In the genomic region with DNA sequence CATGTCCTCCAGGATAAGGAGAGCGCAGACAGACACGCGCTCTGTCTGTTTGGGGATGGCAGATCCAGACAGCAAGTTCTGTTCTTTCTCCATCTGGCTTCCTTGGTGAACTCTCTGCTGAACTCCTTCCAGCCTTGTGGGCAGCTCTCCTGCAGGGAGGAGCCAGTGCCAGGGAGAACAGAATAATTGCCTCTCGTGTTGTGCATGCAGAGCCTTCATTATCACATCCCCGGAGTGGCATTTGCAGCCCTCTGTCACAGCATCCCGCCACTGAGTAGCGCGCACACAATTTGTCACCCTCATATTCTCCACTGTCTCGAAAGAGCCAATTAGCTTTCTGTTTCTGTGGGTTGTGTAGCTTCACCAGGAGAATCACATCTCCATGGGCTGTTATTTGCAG, we compare ENCODE assay signal across 13 mouse cellular contexts. TPM values are rescaled to one million over a fixed set of nuclear protein-coding genes. Genes with fewer than 3 reads are reported as not detected.
A peak's percentile ranks its signal among the peaks of the same experiment; 100 is the strongest.
DNase-seq lines count a peak whose midpoint lies in the region; ATAC-seq lines count a peak whose summit lies in the region.
"Had no signal": no experiment of that assay in that cellular context is flagged by ENCODE, and none has a peak within 500 bp of the region (broad histone marks: within the 10 kb centered on the region; RNA-seq: fewer than 3 reads in every experiment).

No protein-coding gene starts in this region.

- H3K9me3 ChIP-seq in hindbrain, embryonic 15.5 days: no peaks in the 10 kb centered on the region
- H3K9me3 ChIP-seq: liver, embryonic 15.5 days had no signal

- H3K4me3 ChIP-seq in hindbrain, embryonic 15.5 days: no peak overlapping the region
- H3K4me3 ChIP-seq: erythroblast, embryonic 14.5 days; liver, embryonic 15.5 days had no signal

- DNase-seq in Muller cell, postnatal 12 days (ENCODE audit: inconsistent ontology term): peak; percentile 82
- DNase-seq in cerebellum, postnatal 10 days: peak; percentile 85 to 91
- DNase-seq in left cerebral cortex, postnatal 4 days: peak; percentile 76
- no peak for DNase-seq in retina, embryonic 14.5 days (ENCODE audit: low spot score)
- no peak for DNase-seq in adrenal gland, postnatal 36 days
- DNase-seq in kidney, adult 9 months: no peak
- DNase-seq: thymus, postnatal 4 days had no signal

- no peaks in the 10 kb centered on the region for H3K36me3 ChIP-seq in hindbrain, embryonic 15.5 days
- H3K36me3 ChIP-seq: liver, embryonic 15.5 days had no signal

- intact Hi-C loops in left cerebral cortex, postnatal 4 days (cut with DNase I): no loop called here

- H3K9ac ChIP-seq in hindbrain, embryonic 15.5 days: no peak overlapping the region
- H3K9ac ChIP-seq: liver, embryonic 15.5 days had no signal

- H3K27me3 ChIP-seq in hindbrain, embryonic 15.5 days: no peaks in the 10 kb centered on the region

- ATAC-seq in hindbrain, embryonic 15.5 days (ENCODE audit: low FRiP score, low read depth): peak; percentile 75
- ATAC-seq in granulocyte monocyte progenitor cell, adult 5-6 weeks (replicated peaks; ENCODE audit: poor library complexity, severe bottlenecking): no peak
- ATAC-seq: intestine, embryonic 16.5 days had no signal

- H3K27ac ChIP-seq in hindbrain, embryonic 15.5 days (replicated peaks): peak overlapping the region; percentile 46
- H3K27ac ChIP-seq: liver, embryonic 15.5 days had no signal

- no peak overlapping the region for H3K4me2 ChIP-seq in hindbrain, embryonic 15.5 days
- H3K4me2 ChIP-seq: liver, embryonic 15.5 days had no signal

- H3K4me1 ChIP-seq in hindbrain, embryonic 15.5 days (replicated peaks): peaks cover 21% of the 10 kb centered on the region
- H3K4me1 ChIP-seq: liver, embryonic 15.5 days had no signal

- 26% methylated on average over 9 of the region's 9 CpGs for WGBS in hindbrain, embryonic 15.5 days

RNA-seq across cellular contexts. Expression of gene Smndc1, which starts 40.0 kb away (rescaled TPM):
- polyA plus RNA-seq in hindbrain, embryonic 15.5 days (2015; fragmentation: Nextera tagmentation; extraction: Ambion mirVana): 28.3 and 31.6 TPM in 2 replicates
- total RNA-seq in left cerebral cortex, postnatal 4 days (2021): 10 to 100 TPM; 38.6 to 45.1 TPM
- total RNA-seq in granulocyte monocyte progenitor cell, adult 5-6 weeks (2014; fragmentation: Nextera tagmentation): 47.7 and 54.6 TPM in 2 replicates
- 31.1 and 33.4 TPM in 2 replicates for total RNA-seq in granulocyte monocyte progenitor cell, adult 5-6 weeks (2017)
- 10 to 100 TPM; 46.5 to 49.3 TPM for total RNA-seq in adrenal gland, postnatal 36 days (2021)

RNA-seq across cellular contexts. Expression of gene Gm10197, which starts 58.8 kb away (rescaled TPM):
- polyA plus RNA-seq in hindbrain, embryonic 15.5 days (2015; fragmentation: Nextera tagmentation; extraction: Ambion mirVana): not detected in 2 replicates
- not detected for total RNA-seq in left cerebral cortex, postnatal 4 days (2021)
- not detected in 2 replicates for total RNA-seq in granulocyte monocyte progenitor cell, adult 5-6 weeks (2014; fragmentation: Nextera tagmentation)
- not detected in 2 replicates for total RNA-seq in granulocyte monocyte progenitor cell, adult 5-6 weeks (2017)
- not detected for total RNA-seq in adrenal gland, postnatal 36 days (2021)
- total RNA-seq: neutrophil, adult 5-6 weeks had no signal
- polyA plus RNA-seq: erythroblast, embryonic 14.5 days; intestine, embryonic 16.5 days; liver, embryonic 15.5 days had no signal

Comparison
In these comparisons a context has a peak if more than half of its experiments do, and no peak if none do; other contexts are left out.
1. DNase-seq: peak in Muller cell, postnatal 12 days (single experiment), cerebellum, postnatal 10 days (2 of 2) and left cerebral cortex, postnatal 4 days (single experiment); none in retina, embryonic 14.5 days (single experiment), adrenal gland, postnatal 36 days (0 of 2) and kidney, adult 9 months (single experiment).